Mouse (Mus musculus) spleen, adult 2 months (tissue): ENCODE data around the gene Dnaja3.

Experiments
- CTCF ChIP-seq: fragments of 200-500 bp; IDR thresholded peaks from 2 replicates; pipeline ENCODE4 v1.5.1; 2011; ENCODE audit warnings: mild to moderate bottlenecking, inconsistent platforms; ENCODE audit not compliant: insufficient read depth, insufficient read length, insufficient replicate concordance; ENCODE audit errors: extremely low read depth
- POLR2A ChIP-seq: fragments of 200-500 bp; IDR thresholded peaks from 2 replicates; pipeline ENCODE4 v1.6.1; 2011; ENCODE audit warnings: low read depth, low read length, inconsistent platforms

DNA sequence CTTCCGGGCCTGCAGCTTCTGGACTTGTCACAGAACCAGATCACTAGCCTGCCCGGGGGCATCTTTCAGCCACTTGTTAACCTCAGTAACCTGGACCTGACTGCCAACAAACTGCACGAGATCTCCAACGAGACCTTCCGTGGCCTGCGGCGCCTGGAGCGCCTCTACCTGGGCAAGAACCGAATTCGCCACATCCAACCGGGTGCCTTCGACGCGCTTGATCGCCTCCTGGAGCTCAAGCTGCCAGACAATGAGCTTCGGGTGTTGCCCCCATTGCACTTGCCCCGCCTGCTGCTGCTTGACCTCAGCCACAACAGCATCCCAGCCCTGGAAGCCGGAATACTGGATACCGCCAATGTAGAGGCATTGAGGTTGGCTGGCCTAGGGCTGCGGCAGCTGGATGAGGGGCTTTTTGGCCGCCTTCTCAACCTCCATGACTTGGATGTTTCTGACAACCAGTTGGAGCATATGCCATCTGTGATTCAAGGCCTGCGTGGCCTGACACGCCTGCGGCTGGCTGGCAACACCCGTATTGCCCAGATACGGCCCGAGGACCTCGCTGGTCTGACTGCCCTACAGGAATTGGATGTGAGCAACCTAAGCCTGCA, 8.7 kb downstream of the Dnaja3 start:
- TF ChIP-seq CTCF (no peak), POLR2A (no peak)
